Mouse (Mus musculus) G1E (cell line): ENCODE measurements around the gene Irf2bp1.

Source experiments
- CTCF ChIP-seq: IDR thresholded peaks from 2 replicates; pipeline ENCODE4 v1.5.1; 2012; ENCODE audit warnings: low read depth, low read length, inconsistent platforms, mixed read lengths
- GATA1 ChIP-seq: IDR thresholded peaks from 2 replicates; pipeline ENCODE4 v1.6.1; 2012; ENCODE audit warnings: borderline replicate concordance, low read length, inconsistent platforms, mixed read lengths
- GATA2 ChIP-seq: IDR thresholded peaks from 2 replicates; pipeline ENCODE4 v1.6.1; 2012; ENCODE audit warnings: low read depth, low read length, inconsistent platforms, borderline replicate concordance
- TAL1 ChIP-seq: conservative IDR thresholded peaks from 2 replicates; pipeline ENCODE4 v1.6.1; 2012; ENCODE audit warnings: low read depth, low read length, inconsistent platforms, mixed read lengths

- TF ChIP-seq CTCF: no peak
- no peak for TF ChIP-seq TAL1
- TF ChIP-seq GATA1: no peak
- no peak for TF ChIP-seq GATA2
These were observed 48.7 kb downstream of the Irf2bp1 start for GRCm38 (mm10) chr7:19052345-19053135.
